Mouse (Mus musculus) urinary bladder, postnatal 4 days (tissue): ENCODE measurements around the gene Tmem38a.

Experiments
- DNase-seq, 2 experiments: peaks; one replicate each; pipeline ENCODE4 v3.0.0; 2021 to 2022; ENCODE audit warnings: low spot score in 2 of 2

The Tmem38a gene

GRCm38 (mm10) chr8:72571611-72572473 is at the start of gene Tmem38a:
Tmem38a (plus strand) TSS chr8:72572055.
- peak; percentile 80 to 84 for DNase-seq

DNA sequence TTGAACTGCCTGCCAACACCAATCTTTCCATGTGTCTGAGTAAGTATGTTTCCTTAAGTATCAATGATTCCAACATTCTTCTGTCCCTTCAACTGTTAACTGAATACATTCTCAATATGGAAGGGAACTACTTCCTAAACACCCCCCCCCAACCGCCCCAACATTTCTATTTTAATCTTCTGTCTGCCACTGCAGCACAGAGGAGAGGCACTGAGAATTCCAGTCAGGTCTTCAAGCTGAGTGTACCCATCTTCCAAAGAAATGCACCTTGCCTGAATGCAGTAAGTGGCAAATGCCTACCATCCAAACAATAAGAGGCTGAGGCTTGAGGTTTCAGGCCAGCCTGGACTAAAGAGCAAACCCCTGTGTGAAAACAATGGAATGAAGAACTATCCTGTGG is 39.8 kb upstream of the Tmem38a start:
- DNase-seq = no peak

GRCm38 (mm10) chr8:72534888-72535287 is 37.0 kb upstream of the Tmem38a start:
- DNase-seq = no peak

- DNase-seq = no peak
Measured at GRCm38 (mm10) chr8:72539234-72539633, 32.6 kb upstream of the Tmem38a start.

DNA sequence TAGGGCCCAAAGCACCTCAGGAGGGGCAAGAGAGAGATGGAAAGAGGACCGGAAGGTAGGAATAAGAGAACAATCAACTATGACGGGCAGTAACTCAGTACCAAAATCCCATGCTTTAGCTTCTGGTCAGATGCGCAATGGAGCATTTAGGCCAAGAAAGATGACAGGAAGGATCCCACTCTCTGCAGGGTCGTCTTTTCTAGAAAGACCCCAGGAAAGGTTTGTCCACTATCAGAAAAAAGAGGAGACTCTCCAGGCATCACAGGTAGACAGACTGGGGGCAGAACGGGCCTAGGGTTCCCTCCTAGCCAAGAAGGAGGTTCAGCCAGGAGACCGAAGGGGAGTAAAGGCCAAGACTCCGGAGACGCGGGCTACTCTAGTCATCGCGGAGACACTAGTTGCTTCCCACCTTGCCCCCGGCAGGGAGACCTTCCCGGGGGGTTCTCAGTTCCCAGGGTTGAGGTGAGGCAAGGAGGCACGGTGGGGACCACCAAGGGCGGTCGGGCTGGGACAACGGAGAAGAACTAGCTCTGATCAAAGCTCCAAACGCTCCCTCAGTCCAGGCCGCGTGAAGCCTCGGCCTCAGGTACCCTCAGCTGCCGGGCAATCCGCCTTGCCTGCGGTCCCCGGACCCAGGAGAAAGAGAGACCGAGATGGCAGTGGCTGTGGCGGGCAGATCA is 24.6 kb upstream of the Tmem38a start:
- DNase-seq = peak in 1 of 2 experiments; percentile 25

- DNase-seq = peak; percentile 98
Measured at GRCm38 (mm10) chr8:72547802-72548643, 23.8 kb upstream of the Tmem38a start, which contains the start of gene Med26. Med26 (minus strand) TSS chr8:72548270.

DNA sequence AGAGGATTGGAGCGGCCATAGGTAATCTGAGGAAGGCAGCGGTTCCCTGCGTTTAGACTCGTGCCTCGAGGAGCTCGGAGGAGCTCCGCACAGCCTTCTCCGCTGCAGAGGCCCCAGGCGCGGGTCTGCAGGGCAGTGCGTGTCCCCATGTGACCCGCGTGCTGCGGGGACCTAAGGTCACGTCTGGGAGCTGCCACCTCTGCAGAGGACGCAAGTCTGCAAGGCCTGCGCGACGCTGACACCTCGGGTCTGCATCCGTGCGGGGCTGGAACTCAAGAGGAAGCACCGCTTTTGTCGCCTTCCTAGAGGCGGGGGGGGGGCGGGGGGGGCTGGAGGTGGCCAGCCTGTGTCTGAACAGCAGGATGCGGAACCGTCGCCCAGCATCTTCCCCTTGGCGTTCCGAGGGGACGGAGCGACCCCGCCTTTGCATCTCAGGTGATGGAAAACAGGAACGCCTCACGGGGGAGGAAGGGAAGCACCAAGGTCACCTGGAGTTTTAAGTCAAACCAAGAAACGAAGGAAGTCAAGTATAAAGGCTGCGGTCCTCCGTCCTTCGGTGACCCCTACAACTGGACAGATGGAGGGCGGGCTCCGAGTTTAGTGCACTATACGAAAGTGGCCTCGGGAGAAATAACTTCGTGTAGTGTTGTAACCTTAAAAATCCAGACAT is 23.1 kb upstream of the Tmem38a start:
- DNase-seq = no peak

GRCm38 (mm10) chr8:72549314-72549892 is 22.5 kb upstream of the Tmem38a start:
- DNase-seq = no peak

GRCm38 (mm10) chr8:72555770-72556169 is 16.1 kb upstream of the Tmem38a start:
- DNase-seq = no peak

GRCm38 (mm10) chr8:72561111-72561689 is 10.7 kb upstream of the Tmem38a start:
- no peak for DNase-seq

- DNase-seq = no peak
Measured at GRCm38 (mm10) chr8:72565970-72566369, 5.9 kb upstream of the Tmem38a start.

DNA sequence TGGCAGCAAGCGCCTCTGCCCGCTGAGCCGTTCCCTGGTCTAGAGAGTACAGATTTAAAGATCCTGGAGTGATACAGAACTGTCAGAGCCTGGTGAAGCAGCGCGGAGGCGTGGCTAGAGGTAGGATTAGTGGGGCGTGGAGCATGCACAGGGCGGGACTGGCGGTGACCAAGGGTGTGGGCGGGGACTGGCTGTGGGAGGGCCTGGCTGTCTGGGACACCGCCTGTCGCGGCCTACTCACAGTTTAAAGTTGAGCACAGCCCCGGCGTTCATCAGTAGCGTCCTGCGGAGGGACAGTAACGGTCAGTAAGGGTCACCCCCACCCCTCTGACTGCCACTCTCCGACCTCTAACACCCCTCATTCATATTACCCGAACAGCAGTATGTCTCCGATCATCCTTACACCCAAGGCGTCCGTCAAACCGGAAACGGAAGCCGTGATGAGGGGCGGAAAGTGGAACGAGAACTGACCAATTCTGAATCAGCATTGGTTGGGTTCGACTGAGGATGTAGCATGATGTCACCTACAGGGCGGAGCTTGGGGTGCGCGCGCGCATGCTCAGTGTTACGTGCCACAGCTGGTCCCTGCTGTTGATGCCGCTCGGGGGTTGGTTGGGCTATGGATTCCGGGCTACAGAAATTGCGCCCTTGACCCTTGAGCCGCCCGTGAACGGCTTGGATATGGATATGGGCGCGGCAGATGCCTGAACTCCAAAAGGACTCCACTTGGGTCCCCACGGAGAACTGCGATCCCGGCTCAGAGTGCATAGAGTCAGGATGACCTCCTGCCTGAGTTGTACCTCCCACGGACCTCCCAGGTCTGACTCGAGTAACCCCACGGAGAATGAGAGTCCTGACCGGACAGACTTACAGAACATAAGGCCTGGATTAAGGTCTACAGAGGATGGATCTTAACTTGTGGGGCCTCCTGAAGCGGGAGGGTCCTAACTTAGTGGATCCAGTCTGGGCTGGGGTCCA is 933 bp upstream of the Tmem38a start, which contains the start of gene Smim7:
TSS of gene Smim7 (minus strand) at position 456 of the 978 bp plus-strand sequence.
- peak; percentile 98 for DNase-seq

DNA sequence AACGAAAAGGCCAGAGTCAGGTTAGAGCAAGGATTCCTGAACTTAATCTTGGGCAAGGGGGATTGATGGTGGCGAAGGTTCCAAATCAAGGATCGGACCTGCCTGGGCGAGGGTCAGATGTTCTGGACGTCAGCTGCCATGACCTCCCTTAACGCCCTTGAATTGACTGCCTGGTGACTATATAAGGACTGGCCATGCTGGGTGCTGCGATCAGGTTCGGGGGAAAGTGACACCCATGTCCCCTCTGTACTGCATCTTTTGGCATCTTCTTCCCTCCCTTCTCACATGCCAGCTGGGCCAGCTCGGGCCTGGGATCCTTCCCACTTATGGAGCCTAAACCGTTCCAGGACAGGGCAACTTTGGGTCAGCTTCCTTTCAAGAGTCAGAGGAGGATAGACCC is 652 bp downstream of the Tmem38a start:
- DNase-seq = no peak

- no peak for DNase-seq
Measured at GRCm38 (mm10) chr8:72573450-72573849, 1.6 kb downstream of the Tmem38a start.

- DNase-seq = no peak
Measured at GRCm38 (mm10) chr8:72575915-72576314, 4.1 kb downstream of the Tmem38a start.

GRCm38 (mm10) chr8:72577266-72577665 is 5.4 kb downstream of the Tmem38a start:
- no peak for DNase-seq

GRCm38 (mm10) chr8:72577941-72578340 is 6.1 kb downstream of the Tmem38a start:
- no peak for DNase-seq

- no peak for DNase-seq
Measured at GRCm38 (mm10) chr8:72579374-72579773, 7.5 kb downstream of the Tmem38a start.

- no peak for DNase-seq
Measured at GRCm38 (mm10) chr8:72583056-72583771, 11.4 kb downstream of the Tmem38a start.
